Mouse (Mus musculus) CH12F3 (cell line): Measurements from ENCODE around the gene Gng12.
"Not testable (repeated sequence)": the region's sequence is repeated elsewhere in the genome, so short reads cannot be mapped to it uniquely, and the experiment has no call there.

Experiments used
- in situ Hi-C: fragments of 300-500 bp; cut with MboI; formaldehyde crosslinking; loops from 2 replicates; pipeline ENCODE4 v1.14.3; 2020; ENCODE audit warnings: low sequenced_read_pairs

The Gng12 gene

GRCm38 (mm10) chr6:66896119-66896920, at the start of gene Gng12:
Gng12 (plus strand) TSS chr6:66896397.
- in situ Hi-C loops: no loop called here

GRCm38 (mm10) chr6:66848936-66849335, 47.3 kb upstream of the Gng12 start:
- in situ Hi-C loops: loop anchor here (25.0 kb wide), 1 partner anchor 313 kb away; no protein-coding TSS in a partner anchor

- in situ Hi-C loops: no loop called here
Observed at GRCm38 (mm10) chr6:66856236-66856635, 40.0 kb upstream of the Gng12 start.

- in situ Hi-C loops: no loop called here
Observed at GRCm38 (mm10) chr6:66858356-66858755, 37.8 kb upstream of the Gng12 start.

- in situ Hi-C loops: no loop called here
Observed at GRCm38 (mm10) chr6:66859391-66859790, 36.8 kb upstream of the Gng12 start.

GRCm38 (mm10) chr6:66864463-66864862, 31.7 kb upstream of the Gng12 start:
- in situ Hi-C loops: no loop called here

GRCm38 (mm10) chr6:66866295-66866694, 29.9 kb upstream of the Gng12 start:
- in situ Hi-C loops: no loop called here

- in situ Hi-C loops: not testable (repeated sequence)
Observed at GRCm38 (mm10) chr6:66877048-66877447, 19.1 kb upstream of the Gng12 start.

GRCm38 (mm10) chr6:66890349-66891158, 5.6 kb upstream of the Gng12 start:
- in situ Hi-C loops: no loop called here

GRCm38 (mm10) chr6:66893950-66894349, 2.2 kb upstream of the Gng12 start:
- in situ Hi-C loops: no loop called here

GRCm38 (mm10) chr6:66894999-66895398, 1.2 kb upstream of the Gng12 start:
- in situ Hi-C loops: no loop called here

GRCm38 (mm10) chr6:66896921-66897645, 886 bp downstream of the Gng12 start:
- in situ Hi-C loops: no loop called here

- in situ Hi-C loops: no loop called here
Observed at GRCm38 (mm10) chr6:66897994-66898393, 1.8 kb downstream of the Gng12 start.

GRCm38 (mm10) chr6:66901926-66902325, 5.7 kb downstream of the Gng12 start:
- in situ Hi-C loops: no loop called here

GRCm38 (mm10) chr6:66903206-66903605, 7.0 kb downstream of the Gng12 start:
- in situ Hi-C loops: no loop called here

- in situ Hi-C loops: no loop called here
Observed at GRCm38 (mm10) chr6:66903720-66904119, 7.5 kb downstream of the Gng12 start.

GRCm38 (mm10) chr6:66906244-66906643, 10.0 kb downstream of the Gng12 start:
- in situ Hi-C loops: no loop called here

- in situ Hi-C loops: no loop called here
Observed at GRCm38 (mm10) chr6:66908327-66908973, 12.3 kb downstream of the Gng12 start.

GRCm38 (mm10) chr6:66910493-66911435, 14.6 kb downstream of the Gng12 start:
- in situ Hi-C loops: no loop called here

- in situ Hi-C loops: no loop called here
Observed at GRCm38 (mm10) chr6:66913355-66913754, 17.2 kb downstream of the Gng12 start.
